Mouse (Mus musculus) heart, postnatal 0 days (tissue): ENCODE measurements at regions not wholly inside any gene's neighbourhood (a gene's known extent, or its start where the extent isn't known, plus 50 kb on each side); places are given as distances from the start of the nearest gene placed in this dataset.

ENCODE experiments used
- CTCF ChIP-seq: IDR thresholded peaks from 2 replicates; pipeline ENCODE4 v1.5.1; 2016; ENCODE audit warnings: antibody characterized with exemption, control low read depth, low read depth
- EP300 ChIP-seq: IDR thresholded peaks from 2 replicates; pipeline ENCODE4 v1.6.1; 2016; ENCODE audit warnings: antibody characterized with exemption, low read depth

GRCm38 (mm10) chr7:124759084-124759483 is 685.4 kb upstream of the Kdm8 start:
- no peak for TF ChIP-seq CTCF
- no peak for TF ChIP-seq EP300
